Mouse (Mus musculus) large intestine, adult 2 months (tissue): ENCODE measurements at regions not wholly inside any gene's neighbourhood (a gene's known extent, or its start where the extent isn't known, plus 50 kb on each side); places are given as distances from the start of the nearest gene placed in this dataset.
"Not testable (repeated sequence)": the region's sequence is repeated elsewhere in the genome, so short reads cannot be mapped to it uniquely, and the experiment has no call there.

Source experiments
- DNase-seq: peaks from one replicate; pipeline ENCODE4 v3.0.0-alpha.2; 2012; ENCODE audit warnings: low read depth, low spot score
- WGBS: fragments of 180-500 bp; shearing (Covaris S2); methylation state at CpG from one replicate; pipeline ENCODE4 v1.1.7; 2018; 5-methylcytosine and 5-hydroxymethylcytosine counted together

DNA sequence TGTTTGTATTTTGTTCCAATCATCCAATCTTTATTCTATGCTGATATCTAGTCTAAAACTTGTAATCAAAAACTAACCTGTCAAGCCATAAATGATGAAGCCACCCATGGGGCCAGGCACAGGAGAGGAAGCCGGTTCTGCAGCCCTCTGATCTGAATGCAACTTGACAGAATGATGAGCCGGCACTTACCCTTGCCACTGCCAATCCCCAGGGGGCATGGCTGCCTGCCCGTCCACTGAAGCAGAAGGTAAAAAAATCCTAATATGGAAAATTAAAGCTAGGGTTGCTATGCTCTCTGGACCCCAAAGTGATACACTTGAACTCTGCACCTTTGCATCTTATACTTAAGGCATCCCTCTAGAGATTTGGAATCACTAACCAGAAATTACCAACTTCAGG lies 461.6 kb downstream of the Tcerg1l start:
- no peak for DNase-seq
- WGBS = 73% methylated on average over 3 of the region's 3 CpGs

DNA sequence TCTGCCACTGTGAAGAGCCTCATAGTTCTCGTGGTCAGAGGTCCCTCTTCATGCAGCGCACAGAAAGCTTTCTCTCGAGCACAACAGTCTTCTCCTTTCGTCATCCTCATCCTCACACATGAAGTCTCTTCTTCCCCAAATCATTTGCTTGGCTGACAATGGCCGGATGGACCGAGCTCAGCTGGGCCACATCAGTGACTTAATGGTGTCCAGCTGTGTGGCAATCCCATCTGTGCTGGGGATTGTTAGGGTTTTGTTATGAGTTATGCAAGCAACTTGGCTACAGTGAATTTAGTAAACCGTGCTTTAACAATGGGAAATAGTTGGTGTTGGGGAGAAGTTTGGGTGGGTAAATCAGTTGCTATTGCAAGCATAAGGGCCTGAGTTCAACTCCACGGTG lies 458.4 kb downstream of the Tcerg1l start:
- no peak for DNase-seq
- WGBS = 78% methylated on average over 8 of the region's 8 CpGs

DNA sequence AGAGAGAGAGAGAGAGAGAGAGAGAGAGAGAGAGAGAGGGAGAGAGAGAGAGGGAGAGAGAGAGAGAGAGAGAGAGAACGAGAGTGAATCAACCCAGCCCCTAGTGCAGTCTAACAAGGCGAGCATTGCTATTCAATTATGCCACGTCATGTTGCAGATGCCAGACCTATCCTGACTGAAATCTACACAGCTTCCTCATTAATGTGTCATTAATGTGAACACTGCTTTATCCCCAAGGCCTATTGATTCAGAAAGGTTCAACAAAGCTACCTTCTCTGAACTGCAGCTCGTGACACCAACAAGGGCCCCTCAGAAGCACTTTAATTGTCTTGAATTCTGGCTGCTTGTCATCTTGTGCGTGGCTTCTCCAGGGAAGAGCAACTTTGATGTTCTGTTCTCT lies 457.4 kb downstream of the Tcerg1l start:
- 62% methylated on average over 5 of the region's 5 CpGs for WGBS
- no peak for DNase-seq

DNA sequence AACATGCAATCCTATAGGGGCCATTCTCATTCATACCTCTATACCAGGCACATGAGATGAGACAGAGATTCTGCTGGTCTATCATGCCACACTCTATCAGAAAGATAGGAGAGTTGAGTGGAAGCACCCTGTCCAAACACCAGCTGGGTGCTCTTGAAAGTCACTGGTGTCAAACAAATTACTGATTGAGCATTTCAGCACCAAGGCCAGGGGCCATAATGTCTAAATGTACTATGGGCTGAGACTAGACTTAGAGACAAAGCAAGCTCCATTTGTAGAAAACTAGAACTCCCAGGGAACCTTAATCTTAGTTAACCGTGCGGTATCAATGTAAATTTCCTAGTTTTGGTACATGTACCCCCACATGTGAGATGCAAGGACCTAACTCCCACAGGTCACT lies 452.5 kb downstream of the Tcerg1l start:
- no peak for DNase-seq
- WGBS = 92% methylated on average over 2 of the region's 2 CpGs

DNA sequence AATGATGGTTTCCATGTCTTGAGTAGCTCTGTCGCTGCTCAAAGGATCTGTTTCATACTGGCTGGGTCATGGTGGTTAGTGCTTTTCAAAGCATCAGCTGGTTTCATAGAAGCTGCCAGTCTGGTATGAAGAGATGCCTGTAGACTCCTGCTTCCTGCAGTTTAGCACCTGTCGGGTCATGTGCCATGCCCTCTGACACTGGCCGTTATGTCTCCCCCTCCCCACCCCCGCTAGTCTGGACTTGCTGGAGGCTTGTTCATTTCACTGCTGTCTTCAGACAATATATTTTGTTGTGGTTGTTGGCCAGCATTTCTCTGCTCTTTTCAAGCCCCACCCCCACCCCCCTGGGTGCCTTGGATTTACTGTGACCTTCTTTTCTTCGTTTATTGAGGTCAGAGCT lies 450.1 kb downstream of the Tcerg1l start:
- 29% methylated on average over 5 of the region's 5 CpGs for WGBS

DNA sequence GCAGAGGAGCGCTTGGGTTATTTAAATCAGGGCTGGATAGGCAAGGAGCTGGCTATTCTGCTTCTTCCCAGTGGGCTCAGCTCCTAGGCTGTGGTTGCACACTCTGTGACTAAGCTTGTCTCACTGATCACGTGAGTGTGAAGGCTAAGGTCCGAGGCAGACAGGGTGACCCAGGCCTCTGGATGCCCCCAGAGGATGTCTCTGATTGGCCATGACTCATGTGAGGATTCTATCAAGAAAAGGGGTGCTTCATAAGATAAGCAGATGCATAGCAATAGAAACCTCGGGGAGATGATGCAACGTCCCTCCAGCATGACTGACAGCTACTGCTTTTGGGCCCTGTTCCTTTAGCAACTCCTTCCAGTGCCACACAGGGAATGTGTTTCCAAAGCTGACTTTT lies 440.2 kb downstream of the Tcerg1l start:
- WGBS = 57% methylated on average over 5 of the region's 5 CpGs
- DNase-seq = no peak

More for the DNA sequence above, 450.1 kb downstream of the Tcerg1l start:
- no peak for DNase-seq

DNA sequence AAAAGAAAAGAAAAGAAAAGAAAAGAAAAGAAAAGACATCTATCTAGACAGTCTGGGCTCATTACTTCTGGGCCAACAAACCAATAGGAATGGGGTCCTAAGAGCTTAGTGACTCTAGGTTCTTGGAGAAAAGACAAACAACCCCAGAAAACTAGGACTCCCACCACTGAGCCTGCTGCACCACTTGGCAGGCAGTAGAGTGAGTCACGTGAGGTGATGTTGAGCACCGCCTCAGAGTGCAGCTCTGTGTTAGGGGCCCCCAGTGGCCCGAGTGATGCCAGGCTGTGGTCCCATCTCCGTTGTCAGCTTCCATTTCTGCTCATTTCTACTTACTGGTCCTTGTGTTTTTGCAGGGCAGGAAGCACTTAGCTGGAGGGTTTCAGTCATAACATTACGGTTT lies 439.7 kb downstream of the Tcerg1l start:
- DNase-seq = no peak
- WGBS = 60% methylated on average over 5 of the region's 5 CpGs

DNA sequence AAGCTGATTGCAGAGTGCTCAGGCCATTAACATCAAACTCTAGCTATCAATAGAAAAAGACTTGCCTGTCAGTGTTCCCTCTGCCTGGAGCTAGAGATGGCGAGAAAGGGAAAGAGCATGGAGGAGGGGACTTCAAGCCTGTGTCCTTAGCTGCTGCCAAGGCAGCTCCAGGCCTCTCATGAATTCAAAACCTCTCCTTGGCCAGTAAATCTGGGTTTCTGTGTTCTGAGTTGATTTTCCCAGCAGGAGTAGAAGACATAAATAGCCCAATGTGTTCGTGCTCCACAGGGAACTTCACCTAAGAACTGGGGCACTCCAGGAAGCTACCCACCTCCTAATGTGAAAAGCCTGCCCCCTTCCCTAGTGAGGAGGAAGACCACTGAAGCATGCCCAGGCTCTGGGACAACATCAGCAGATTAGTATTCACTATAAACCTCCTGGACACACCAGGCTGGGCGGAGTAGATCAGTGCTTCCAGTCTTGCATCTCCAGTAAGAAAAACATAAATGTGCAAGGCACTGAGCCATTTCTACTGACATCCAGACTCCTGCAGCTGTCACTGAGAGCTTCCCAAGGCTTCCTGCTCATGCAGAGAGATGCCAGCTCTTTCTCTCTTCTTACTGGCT lies 433.9 kb downstream of the Tcerg1l start:
- 50% methylated on average over 3 of the region's 3 CpGs for WGBS
- no peak for DNase-seq

DNA sequence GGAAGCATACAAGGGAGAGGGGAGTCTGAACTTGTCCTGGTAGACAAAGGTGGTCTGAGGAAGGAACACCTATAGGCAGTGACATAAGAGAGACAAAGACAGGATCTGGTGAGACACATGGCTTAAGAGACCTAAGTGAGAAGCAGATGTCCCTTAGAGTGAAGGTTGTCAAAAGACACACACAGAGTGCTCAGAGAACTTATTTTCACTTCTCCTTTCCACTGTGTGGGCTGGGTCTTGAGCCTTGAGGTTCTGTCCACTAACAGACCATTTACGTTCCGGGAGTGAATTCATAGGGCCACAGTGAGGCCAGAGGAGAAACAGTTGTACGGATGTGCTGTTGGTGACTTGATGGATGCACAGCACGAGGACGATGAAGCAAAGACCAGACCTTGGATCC lies 422.8 kb downstream of the Tcerg1l start:
- 89% methylated on average over 5 of the region's 5 CpGs for whole genome bisulfite sequencing
- DNase-seq = no peak

DNA sequence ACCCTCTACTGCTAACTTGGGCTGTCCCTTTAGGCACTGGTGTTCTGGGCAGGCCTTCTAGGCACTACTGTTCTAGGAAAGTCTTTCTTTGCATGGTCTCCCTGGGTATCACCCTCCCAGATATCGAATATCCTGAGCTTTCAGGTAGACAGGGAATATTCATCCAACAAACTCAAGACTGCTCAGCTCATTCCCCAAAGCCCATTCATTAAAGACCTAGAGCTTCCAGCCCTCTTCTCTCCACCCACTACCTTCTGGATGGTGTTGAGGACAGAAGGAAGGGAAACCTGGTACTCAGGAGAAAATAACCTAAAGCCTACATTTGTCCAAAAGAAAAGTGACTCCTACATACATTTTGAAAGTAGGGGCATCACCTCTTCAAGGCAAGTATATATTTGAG lies 420.0 kb downstream of the Tcerg1l start:
- WGBS = 80% methylated on average over 1 of the region's 1 CpGs
- no peak for DNase-seq

DNA sequence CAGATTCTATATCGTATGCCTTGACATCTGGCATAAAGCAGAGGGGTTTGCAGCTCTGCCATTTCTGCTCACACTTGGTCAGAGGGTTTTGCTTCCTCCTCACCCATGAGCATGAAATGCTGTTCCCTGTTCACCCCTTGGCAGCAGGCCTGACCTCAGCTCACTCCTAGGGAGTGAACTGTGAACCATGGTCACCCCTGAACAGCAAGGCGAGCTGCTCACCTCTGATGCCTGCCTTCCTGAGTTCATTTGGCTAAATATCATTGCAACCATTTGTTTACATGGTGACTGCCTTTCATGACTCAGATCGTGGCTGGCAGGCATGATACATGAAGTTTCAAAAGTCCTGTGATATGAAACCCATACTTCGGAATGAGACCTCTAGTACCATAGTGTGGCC lies 418.2 kb downstream of the Tcerg1l start:
- DNase-seq = no peak

DNA sequence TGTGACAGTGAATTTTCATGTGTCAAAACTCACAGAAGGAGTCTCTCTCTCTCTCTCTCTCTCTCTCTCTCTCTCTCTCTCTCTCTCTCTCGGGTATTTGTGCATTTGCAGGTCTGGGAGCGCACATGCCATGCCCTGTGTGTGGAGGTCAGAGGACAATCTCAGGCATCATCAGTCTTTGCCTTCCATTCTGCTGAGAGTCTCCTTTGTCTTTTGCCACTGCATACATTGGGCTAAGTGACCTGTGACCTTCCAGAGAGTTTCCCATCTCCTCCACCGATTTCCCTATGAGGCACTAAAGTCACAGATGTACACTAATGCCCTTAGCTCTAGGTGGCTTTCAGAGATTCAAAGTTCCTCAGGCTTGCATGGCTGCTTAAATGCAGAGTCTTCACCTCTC lies 391.7 kb downstream of the Tcerg1l start:
- no peak for DNase-seq
- 24% methylated on average over 3 of the region's 3 CpGs for WGBS

More for the DNA sequence above, 418.2 kb downstream of the Tcerg1l start:
- 81% methylated on average over 4 of the region's 4 CpGs for WGBS

DNA sequence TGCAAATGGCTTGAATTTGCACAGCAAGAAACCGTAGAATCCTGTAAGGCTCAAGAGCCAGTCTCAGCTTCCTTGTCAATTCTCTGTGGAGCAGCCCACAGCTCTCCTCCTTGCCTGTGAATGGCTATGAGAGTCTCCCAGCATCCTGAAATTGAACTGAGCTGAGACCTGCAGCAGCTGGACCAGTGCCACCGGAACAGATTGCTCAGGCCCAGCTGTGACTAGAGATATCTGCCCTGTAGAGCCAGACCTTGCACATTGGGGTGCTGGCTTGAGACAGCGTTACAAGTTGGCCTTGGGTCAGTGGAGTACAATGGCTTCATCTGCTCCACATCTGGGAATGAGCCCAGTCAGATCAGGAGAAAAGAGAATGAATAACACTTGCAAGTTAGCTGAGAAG lies 390.6 kb downstream of the Tcerg1l start:
- no peak for DNase-seq
- 64% methylated on average over 3 of the region's 3 CpGs for WGBS

DNA sequence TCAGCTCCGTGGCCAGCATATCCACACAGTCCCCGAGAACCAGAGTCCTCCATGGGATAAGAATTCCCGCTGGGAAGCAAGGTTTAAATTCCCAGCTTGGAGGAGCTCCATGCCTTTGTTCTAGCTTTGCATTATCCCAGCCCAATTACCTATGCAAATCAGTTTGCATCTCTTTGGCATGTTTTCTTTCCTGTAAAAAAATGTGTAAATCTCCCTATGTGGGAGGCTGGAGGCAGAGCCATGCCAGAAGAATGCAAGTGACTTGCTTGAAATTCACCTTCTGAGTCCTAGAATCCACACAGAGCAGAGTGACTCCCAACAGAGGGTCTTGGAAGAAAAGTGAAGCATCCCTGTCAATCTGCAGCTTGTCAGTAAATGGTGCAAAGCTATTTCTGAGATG lies 388.9 kb downstream of the Tcerg1l start:
- DNase-seq = no peak
- WGBS = 40% methylated on average over 3 of the region's 3 CpGs

DNA sequence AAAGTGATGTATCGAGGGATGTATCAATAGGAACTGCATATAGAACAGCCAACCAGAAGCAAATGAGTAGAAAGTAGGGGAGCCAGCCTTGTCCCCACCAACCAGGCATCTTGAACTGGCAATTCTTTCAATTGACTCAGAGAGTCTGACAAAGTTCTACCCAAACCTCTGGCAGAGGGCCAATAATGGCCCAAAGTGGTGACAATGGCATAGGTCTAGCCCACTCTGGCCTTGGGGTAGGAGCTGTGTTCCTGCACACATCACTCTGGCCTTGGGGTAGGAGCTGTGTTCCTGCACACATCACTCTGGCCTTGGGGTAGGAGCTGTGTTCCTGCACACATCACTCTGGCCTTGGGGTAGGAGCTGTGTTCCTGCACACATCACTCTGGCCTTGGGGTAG lies 373.5 kb downstream of the Tcerg1l start:
- not testable (repeated sequence) for DNase-seq
- WGBS = 91% methylated on average over 1 of the region's 1 CpGs

DNA sequence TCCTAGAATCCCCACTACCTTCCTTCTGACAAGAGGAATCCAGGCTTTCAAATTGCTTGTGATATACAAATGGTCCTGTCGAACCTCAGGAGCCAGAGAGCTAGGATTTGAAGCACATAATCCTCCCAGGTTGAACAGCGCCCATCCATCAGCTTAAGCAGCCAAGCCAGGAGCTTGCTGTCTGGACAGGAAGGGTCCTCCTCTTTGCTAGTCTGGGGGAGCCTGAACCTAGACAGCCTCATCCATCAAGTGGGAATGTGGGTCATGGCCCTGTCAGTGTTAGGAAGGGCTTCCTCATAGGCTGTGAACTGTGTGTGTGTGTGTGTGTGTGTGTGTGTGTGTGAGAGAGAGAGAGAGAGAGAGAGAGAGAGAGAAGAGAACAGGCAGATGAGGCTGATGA lies 345.8 kb downstream of the Tcerg1l start:
- 64% methylated on average over 2 of the region's 2 CpGs for WGBS
- DNase-seq = no peak

DNA sequence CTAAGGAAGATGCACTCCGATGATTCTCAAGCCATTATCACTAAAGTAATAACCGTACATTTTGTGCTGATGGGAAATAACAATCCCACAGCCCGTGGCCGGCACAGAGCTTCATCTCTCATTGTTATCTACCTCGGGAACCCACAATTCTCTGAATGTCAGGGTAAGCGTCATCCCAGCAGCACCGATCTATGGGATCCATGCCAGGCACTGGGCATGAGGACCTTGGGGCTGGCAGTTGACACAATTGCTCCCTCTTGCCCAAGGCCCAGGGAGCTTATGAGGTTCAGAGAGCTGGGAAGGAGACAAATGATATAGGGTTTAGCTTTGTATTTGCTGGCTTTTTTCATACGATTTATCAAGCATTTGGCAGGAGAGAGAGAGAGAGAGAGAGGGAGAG lies 342.8 kb downstream of the Tcerg1l start:
- WGBS = 83% methylated on average over 8 of the region's 8 CpGs
- no peak for DNase-seq

DNA sequence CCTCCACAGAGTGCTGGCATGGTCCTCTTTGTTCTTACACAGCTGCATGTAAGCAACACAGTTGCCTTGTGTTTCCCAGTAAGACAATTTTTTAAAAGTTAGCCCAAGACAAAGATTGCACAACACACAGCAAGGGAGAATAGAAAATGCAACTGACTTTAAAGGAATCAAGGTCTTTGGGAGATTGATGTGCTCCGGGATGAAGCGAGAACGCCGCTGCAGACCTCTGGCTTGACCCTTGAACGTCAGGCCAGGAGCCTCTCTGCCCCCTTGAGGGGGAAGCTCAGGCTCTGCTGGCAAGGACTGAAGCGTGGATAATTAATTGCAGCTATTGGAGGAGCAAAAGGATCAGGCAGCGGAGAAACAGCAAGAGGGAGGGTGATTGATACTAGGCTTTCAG lies 336.4 kb downstream of the Tcerg1l start:
- DNase-seq = no peak
- WGBS = 51% methylated on average over 7 of the region's 7 CpGs

DNA sequence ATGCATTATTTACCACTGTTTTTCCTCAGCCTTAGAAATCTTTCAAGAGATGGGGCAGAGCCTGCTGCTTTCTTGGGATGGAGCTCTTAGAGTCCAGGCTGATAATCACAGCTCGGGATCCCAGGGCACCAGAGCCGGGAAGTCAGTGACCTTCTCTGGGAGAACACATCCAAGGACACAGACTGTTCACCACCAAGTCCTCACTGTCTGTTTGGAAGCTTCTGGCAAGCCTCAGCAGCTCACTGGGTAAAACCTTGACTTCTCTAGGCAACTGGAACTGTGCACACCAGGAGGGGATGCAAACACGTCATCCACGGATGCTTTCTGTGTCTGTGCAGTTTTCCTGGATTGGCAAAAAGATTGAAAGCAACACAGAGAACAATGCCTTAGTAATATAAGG lies 330.6 kb downstream of the Tcerg1l start:
- WGBS = 80% methylated on average over 4 of the region's 4 CpGs
- DNase-seq = no peak

DNA sequence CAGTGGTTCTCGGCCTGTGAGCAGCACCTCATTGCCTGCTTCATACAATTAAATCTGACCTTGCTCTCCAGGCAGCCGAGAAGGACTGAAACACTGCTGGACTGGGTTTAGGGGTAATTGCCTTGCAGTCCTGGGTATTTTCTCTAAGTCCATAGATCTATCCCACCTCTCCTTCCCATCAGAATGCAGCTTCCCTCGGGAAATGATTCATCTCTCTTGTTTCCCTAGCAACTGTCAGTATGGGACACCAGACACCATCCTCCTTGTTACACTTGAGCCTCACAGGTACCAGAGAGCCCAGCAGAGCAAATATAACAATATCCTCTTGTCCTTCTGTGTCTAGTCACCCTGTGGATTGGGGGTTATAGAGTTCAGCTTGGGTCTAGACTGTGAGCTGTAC lies 322.3 kb downstream of the Tcerg1l start:
- 51% methylated on average over 3 of the region's 3 CpGs for WGBS
- DNase-seq = no peak

DNA sequence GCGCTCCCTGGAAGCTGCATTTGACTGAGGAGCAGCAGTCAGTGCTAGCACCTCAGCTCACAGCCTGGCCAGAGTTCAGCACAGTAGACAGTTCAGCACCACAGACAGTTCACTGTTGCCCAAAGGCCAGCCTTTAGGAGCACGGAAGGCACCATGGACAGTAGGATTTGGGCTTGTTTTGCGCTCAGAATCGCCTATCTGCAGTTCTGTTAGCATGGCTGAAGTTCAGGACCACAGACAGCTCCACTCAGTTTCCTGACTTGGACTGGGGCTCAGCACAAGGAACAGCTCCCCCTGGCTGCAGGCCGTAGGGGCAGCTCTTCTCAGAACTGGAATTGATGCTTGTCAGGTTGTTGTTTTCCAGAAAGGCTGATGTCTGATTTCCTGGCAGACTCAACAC lies 313.6 kb downstream of the Tcerg1l start:
- 18% methylated on average over 5 of the region's 5 CpGs for WGBS
- peak; percentile 13 for DNase-seq

DNA sequence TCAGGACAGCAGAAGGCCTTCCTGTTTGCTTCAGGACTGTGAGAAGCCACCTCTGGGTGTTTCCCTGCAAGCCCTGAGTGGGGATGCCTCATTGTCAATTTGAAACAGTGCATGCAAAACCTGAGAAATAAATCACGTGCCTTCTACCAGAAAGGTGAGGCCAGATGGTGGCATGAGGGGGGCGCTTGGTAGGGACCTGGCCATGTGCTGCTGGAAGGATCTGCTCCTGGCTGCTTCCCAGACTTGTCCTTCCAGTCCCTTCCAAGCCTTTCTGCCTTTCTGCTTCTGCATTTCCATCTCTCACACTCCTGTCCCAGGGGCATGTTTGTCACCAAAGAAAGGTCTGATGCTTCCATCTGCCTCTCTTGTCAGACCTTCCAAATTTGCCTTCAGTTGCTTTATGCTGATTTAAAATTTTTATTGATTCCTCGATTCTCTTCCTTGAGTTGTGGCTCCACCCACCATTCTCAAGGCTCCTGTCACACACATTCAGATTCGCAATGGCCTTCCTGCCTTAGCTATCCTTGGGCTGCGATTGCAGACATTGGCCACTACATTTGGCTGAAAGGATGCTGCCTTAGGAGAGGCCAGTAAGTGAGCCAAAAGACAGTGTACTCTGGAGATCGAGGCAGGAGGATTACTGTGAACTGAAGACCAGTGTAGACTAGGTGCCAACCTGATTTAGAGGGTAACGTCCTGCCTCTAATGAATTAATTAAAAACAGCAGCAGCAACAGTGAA lies 289.9 kb downstream of the Tcerg1l start:
- 60% methylated on average over 7 of the region's 7 CpGs for WGBS
- DNase-seq = no peak
